Mouse (Mus musculus): ENCODE measurements at regions not wholly inside any gene's neighbourhood (a gene's known extent, or its start where the extent isn't known, plus 50 kb on each side); places are given as distances from the start of the nearest gene placed in this dataset.

DNA sequence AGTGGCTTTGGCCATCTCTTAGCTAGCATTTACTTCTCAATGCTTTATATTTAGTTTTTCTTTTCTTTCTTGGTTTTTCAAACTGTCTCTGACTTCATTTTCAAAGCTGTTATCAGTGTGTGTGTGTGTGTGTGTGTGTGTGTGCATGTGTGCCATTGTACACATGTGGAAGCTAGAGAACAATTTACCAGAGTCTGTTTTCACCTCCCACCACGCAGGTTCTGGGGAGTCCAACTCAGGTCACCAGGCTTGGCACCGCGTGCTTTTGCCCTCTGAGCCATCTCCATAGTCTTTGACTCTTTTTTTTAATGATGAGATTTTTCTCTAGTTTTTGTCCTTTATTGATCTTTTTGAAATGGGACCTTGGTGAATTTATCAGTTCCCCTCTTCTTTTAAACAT is 93.3 kb upstream of the Gm6657 start:
- no peak for DNase-seq

DNA sequence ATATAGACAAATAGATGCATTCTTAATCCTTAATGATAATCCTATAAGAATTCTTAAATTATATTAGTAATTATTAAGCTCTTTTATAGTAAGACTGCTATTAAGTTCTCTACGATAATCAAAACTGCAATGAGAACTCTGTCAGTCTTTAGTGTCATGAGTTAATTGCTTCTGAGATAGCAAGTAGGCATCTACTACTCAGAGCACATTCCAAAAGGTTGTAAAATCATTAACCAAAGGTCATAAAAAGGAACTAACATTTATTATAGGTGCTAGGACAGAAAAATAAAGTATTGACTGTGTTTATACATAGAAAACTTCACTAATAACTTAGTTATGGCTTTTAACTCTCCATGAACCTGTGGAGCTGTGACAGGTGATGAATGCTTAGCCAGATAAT is 84.1 kb upstream of the Gm6657 start:
- no peak for DNase-seq

DNA sequence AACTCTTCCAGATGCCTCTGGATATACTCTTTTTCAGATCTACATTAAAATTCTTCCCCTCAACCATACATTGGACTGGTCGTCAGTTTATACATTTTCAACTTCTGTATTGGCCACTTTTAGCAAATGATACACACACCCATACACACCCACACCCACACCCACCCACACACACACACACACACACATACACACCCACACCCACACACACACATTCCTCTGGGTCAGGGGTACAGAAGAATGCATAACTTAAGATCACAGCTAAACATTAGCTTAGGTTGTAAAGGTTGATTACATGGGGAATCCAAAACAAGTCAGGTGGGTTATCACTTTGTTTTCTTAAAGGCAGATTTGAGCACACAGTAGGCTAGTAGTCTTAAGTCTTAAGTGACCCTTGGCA is 75.9 kb upstream of the Gm6657 start:
- DNase-seq, result no peak

DNA sequence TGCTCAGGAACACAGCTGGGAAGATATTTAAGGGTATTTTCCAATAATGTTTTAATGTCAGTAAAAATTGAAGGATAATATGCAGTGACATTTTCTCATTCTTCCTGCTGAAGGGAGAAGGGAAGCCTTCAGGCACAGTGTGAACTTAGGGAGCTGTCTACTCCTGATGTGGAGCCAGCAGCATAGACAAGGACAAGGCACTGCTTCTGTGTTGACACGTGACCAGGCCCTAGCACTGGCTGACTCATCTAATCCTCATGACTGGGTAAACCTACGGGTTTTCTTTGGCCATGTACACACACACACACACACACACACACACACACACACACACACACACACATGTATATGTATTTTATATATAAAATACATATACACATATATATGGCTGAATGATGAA is 74.8 kb upstream of the Gm6657 start:
- DNase-seq, result no peak

DNA sequence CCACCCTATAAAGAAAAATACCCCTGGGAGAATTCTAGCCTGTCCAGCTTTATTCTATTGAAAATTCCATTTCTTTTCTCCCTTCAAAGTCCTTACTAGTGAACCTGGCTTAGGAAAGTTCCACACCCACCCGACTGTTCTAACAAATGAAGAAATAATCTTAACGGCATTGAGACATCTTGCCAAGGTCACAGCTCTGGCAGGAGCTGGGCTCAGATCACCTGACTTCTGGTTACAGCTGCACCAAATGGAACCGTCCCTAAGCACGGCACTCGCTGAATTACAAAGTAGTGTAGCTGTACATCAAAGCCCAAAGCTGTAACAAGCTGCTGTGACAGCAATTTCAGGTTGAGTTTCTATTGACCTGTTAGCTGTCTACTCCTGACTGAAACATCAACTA is 74.2 kb upstream of the Gm6657 start:
- DNase-seq, result no peak

DNA sequence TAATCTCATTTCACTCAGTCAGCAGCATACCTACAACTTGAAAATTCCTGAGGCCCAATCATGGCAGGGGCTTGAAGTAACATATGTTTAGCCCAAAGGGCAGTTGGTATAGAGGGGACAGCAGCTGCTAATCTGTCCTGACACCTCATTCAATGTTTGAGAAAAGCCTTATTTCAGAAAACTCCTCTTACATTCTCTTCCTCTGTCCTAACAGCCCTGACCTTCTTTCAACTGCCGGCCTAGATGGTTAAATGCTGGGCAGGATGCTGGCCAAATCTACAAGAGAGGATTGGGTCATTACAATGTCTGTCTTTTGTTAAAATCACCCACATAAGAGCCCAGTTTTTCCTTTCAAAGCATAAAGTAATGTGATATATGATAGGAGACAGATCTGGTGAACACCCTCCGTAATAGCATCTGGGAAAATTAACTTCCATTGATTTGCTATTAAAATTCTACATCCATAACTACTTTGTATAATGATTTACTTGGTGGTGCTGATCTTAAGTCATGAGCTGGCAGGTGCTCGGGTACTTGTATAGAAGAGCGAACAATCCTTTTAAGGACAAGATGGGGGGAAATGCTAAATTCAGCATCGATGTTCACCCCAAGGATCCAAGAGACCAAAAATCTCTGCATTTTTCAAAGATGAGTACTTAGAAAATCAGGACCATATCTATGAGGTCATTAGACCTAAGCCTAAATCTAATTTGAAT is 64.8 kb upstream of the Gm6657 start:
- no peak for DNase-seq

DNA sequence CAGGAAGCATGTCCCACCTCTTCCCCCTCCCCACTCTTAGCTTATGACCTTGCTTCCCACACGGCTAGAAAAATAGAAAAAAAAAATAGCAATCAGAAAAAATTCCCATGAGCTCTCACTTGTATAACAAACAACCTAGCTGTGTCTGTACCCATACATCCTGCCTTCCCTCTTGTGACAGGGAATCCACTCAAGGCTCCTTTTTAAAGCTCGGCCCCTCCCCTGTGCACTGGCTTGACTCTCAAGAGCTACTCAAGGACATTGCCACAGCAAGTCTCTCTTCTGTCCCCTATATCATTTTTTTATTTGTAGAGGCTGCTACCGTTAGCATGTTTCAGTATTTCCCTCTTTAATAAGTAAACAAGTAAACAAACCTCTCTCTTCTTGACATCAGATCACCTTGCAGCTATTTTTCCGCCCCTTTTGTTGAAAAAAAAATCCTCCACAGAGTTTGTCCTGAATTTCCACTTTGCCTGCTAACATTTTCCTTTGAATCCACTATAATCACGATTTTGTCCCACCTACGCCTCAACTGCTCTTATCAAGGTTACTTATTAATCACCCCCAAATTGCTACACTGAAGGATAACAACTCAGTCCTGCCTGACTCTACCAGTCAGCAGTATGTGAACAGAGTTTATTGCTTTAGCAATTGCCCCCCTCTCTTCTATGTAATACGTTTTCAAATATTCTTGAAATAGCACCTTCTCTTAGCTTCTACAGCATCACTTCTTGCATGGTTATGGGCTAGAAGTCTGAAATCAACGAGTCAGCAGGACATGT is 61.8 kb upstream of the Gm6657 start:
- no peak for DNase-seq

DNA sequence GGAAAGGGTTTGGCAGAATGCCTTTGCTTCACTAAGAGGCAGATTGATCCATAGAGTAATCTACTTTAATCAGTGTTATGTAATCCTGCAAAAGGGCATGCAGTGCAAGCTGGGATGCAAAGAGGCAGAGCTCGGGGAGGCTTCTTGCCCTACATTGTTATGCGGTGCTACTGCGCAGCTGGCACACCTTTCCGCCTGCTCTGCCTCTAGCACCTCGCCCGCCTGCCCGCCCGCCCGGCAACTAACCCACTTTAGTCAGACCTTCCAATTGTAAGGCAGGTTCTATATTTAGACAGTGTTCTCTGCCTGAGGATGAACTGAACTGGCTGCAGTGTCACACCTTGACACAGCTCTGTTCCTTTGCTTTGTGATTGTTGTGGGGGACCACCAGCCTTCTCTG is 60.7 kb upstream of the Gm6657 start:
- no peak for DNase-seq

DNA sequence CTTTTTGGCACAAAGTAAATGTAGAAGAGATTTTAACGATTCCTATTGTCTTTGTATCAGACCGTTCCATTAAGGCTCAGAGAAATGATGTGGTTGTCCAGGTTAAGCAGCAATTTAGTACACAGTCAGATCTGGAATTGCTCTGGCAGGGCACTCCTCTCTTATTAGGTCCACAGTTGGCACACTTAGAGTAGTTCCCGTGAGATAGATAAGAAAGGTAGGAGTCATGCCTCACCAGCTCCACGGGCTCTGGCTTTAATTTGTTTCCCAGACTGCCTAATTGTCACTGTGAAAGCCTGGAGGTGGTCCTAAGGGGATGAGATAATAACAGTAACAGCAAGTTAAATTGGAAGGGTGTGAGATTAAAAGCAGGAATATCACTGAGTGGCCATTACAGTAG is 60.1 kb upstream of the Gm6657 start:
- no peak for DNase-seq

DNA sequence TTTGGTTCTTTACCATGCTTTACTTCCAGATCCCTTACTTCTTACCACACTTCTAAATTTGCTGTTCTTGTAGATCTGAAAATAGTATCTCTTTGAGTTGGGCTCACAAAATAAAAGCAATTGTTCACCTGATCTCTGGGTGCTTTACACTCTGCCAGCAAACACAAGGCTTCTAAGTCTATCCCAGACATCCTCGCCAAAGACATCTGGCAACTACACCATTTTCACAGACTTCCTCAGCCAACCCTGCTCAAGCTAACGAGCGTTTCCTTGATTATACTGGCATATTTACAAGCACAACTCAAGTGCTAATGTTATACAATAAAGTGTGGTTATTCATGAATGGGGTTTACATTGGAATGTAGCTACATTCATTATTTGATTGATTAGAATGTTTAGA is 56.8 kb upstream of the Gm6657 start:
- no peak for DNase-seq

DNA sequence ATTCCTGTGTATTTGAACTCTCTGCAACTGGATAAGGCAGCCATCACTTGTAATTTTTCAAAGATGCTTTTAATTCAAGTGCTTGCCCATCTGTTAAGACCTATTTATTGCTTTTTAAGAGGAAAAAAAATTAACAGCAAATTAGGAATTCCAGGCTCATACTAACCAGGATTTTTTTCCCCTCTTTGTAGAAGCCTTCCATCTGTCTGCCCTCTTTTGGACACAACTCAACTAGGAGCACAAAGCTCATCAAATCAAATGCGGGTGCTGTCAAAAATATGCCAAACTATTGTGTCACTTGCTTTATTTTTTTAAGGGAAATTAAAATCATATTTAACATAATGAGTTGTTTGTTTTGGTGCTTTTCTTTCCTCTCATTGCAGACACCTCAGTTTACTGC is 55.6 kb upstream of the Gm6657 start:
- no peak for DNase-seq
